Mouse (Mus musculus) gastrocnemius, postnatal 10 days (tissue): Measurements from ENCODE around the gene Mettl14. TPM values are rescaled to one million over a fixed set of nuclear protein-coding genes. Genes with fewer than 3 reads are reported as not detected.
"Not testable (repeated sequence)": the region's sequence is repeated elsewhere in the genome, so short reads cannot be mapped to it uniquely, and the experiment has no call there.

Experiments
- DNase-seq: peaks from one replicate; pipeline ENCODE4 v3.0.0; 2021; ENCODE audit warnings: mixed read lengths
- total RNA-seq, 2 experiments: library from RNA; stranded (reverse); gene quantifications; 2 replicates each; pipeline ENCODE4 v1.2.3; 2021

Gene Mettl14
- total RNA-seq, 2 experiments from 2014 or later: 9.8 to 11.5 TPM

- DNase-seq: not testable (repeated sequence)
Observed at GRCm38 (mm10) chr3:123366820-123367219, 19.1 kb downstream of the Mettl14 start.

GRCm38 (mm10) chr3:123356377-123356991 lies 29.4 kb downstream of the Mettl14 start:
- no peak for DNase-seq

GRCm38 (mm10) chr3:123354388-123354787 lies 31.5 kb downstream of the Mettl14 start:
- DNase-seq: no peak

DNA sequence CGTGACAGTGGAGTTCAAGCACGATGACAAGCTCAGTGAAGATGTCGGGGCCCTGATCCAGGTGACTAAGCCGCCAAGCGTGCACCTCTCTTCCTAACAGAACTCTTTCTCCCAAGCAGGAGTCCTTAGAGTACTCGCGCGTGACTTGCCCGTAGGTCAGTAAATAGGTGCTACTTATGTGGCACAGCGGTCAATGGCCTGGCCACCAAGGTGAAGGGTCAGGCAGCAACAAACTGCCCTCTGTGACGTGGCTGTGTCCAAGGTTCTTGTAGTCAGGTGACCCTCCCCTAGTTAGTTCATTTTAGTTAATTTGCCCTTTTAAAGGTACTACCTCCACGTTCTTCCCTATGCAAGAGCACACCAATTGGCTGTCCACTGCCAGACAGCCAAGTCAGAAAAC lies 32.2 kb downstream of the Mettl14 start:
- DNase-seq: no peak

- DNase-seq: peak; percentile 26
Observed at GRCm38 (mm10) chr3:123353183-123353582, 32.7 kb downstream of the Mettl14 start.

DNA sequence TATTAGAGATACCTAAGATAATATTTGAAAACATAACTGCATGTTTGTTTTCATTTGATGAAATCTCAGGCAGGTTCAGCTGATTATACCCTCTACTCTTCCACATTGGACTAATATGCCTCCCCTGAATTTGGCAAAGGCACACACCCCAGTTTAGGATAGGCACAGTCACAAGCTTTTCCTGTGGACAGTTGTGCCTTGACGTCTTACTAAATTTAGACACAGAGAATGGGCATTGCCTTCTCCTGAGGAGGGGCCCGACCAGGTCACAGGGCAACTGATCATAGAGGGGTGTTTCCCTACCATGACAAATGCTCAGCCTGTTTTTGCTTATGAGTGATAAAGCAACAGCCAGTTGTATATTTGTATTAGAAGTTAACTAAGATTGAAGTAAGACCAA lies 34.4 kb downstream of the Mettl14 start:
- no peak for DNase-seq

GRCm38 (mm10) chr3:123350602-123351001 lies 35.3 kb downstream of the Mettl14 start:
- no peak for DNase-seq

DNA sequence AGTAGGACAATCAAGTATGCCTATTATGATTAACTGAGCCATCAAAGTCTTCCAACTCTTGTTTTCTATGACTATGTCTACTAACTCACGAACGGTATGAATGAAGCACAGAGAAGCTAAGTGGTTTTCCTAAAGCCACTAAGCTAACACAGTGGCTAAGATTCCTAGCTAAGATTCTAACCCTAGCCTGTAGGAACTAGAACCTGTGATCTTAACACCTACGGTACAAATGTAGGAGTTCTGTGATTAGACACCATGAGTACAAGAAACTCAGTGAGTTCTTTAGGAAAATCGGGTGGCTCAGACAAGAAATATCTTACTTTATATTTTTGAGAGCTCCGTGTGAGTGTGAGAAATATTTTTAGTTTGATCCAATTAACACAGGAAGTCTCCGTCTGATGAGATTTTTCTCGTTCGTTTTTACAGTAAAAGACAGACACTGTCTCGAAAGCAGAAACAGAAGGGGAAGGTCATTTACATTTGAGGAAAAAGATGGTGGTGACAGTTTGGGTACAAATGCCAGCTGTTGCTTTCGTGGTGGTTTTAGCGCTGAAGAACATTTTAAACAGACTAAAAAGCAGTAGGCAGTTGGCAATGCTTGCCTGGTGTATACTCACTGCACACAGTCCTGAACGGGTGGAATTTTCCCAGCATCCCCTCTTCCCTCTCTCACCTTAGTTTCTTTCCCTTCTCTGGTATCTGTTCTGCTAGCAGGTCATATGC lies 37.7 kb downstream of the Mettl14 start:
- no peak for DNase-seq

DNA sequence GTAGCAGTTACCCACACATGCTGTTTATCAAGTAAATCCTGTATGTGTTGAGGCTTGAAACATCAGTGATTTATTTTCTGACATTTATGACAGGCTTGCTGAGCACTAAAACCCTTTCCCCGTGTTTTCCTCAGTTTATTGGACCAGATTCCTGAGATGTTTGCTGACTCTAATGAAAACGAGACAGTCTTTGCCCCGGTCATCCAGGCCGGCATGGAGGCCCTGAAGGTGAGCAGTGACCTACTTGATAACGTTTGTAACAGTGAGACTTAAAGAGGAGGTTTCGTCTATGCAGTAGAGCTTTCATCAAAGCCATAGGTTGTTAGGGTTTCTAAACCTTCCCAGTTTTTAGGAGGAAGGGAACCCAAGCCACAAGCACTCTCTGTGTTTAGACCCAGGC lies 42.2 kb downstream of the Mettl14 start:
- DNase-seq: no peak

DNA sequence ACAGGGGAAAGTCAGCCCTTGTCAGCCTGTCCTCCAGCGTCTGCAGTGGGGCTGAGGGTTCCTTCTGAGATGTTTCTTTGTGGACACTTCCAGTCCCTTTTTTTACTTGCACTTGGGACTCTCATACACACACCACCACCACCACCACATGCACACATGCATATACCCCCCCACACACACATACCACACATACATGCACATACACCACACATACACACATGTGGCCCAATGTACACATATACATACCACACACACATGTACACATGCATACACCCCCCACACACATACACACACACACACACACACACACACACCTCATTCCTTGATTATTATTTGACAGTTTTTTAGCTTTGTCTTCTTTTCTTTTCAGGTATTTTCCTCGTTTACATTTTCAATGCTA lies 44.9 kb downstream of the Mettl14 start:
- no peak for DNase-seq

DNA sequence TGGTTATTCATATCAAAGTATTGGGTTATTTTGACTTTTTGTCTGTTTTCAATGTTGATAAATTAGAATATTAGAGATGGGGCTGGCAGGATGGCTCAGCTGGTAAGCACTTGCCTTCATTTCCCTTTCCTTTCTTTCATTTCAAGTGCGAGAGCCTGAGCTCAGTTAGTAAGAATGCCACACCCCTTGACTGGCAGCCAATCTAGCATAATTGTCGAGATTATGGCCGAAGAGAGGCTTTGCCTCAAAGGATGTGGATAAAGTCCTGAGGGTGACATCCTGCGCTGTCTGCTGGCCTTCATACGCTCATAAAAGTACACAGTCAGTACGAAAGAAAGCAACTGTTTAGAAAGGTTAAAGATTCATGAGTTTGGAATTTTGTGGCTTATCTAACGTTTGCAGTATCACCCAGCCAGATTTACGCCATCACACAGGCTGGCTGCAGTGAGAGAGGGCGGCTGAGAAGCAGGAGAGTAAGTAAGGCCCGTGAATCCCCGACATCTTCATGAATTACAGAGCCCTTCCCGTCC lies 47.2 kb downstream of the Mettl14 start:
- DNase-seq: no peak

- no peak for DNase-seq
Observed at GRCm38 (mm10) chr3:123337853-123338252, 48.1 kb downstream of the Mettl14 start.

DNA sequence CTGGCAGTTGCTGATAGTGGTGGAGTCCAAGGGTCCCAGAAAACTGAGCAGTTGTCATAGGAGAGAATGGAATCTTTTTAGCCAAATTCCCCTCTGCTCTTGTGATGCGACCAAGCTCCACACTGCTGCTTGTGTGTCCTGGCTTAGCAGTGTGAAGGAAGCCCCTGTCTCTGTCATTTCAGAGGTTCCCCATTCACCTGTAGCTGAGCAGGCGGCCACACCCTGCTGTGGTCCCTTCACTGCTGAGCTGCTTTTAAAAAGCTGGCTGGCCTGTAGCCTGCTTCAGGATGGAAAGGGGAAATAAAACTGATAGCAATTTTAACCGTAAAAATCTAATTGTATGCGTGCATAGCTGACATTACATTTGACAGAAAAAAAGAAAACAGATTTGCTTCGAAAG lies 49.0 kb downstream of the Mettl14 start:
- DNase-seq: no peak

DNA sequence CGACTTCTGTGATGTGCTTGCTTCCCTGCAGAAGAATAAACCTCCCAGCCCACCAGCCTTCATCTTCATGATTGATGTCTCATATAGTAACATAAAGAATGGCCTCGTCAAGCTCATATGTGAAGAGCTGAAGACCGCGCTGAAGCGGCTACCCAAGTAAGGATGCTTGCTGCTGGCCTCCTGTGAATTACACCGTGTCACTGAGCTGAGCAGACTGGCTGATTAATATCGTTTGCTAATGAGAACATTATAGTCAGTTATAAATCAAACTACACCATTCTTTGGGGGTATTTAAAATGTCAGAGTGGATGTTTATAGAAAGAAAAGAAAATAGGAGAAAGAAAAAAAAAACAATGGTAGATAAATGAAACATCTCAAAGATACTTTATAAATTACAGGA lies 49.5 kb downstream of the Mettl14 start:
- no peak for DNase-seq

- no peak for DNase-seq
Observed at GRCm38 (mm10) chr3:123335480-123335879, 50.4 kb downstream of the Mettl14 start.

GRCm38 (mm10) chr3:123334947-123335346 lies 51.0 kb downstream of the Mettl14 start:
- no peak for DNase-seq

DNA sequence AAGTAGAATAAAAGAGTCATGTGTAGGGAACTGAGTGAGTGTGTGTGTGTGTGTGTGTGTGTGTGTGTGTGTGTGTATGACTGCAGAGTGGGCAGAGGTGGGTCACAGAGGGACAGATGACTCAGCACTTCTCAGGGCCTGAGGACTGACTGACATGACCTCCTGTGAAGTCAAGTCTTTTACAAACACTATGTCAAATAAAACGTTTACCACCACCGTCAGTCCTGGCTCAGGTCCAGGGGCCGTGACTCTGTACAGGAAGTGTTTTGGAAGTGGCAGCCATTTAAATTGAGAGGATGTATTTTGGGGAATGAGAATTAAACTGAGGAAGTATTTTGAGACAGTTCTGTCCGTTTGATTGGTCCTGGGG lies 52.9 kb downstream of the Mettl14 start:
- peak; percentile 21 for DNase-seq

DNA sequence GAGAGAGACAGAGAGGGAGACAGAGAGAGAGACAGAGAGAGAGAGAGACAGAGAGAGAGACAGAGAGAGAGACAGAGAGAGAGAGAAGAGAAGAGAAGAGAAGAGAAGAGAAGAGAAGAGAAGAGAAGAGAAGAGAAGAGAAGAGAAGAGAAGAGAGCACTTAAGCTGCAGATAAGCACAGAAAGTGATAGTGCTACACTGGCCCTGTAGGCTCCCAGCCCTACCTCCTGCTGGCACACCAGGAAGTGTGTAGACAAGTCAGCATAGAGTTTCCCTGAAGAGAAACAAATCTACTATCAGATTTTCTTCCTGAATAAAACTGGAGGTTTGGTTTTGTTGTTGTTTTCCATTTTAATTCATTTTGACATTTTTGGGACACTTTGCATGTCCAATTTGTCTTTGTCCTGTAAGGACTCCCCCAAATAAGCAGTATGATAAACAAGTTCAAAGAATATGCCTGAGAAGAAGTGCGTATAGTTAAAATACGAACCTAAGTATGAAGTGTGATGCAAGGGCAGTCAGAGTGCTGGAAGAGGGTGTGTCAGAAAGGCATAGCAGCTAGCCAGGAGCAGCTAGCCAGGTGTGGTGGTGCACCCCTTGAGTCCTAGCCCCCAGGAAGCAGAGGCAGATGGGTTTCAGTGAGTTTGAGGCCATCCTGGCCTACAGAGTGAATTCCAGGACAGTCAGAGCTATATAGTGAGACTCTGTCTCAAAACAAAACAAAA lies 53.4 kb downstream of the Mettl14 start:
- no peak for DNase-seq

DNA sequence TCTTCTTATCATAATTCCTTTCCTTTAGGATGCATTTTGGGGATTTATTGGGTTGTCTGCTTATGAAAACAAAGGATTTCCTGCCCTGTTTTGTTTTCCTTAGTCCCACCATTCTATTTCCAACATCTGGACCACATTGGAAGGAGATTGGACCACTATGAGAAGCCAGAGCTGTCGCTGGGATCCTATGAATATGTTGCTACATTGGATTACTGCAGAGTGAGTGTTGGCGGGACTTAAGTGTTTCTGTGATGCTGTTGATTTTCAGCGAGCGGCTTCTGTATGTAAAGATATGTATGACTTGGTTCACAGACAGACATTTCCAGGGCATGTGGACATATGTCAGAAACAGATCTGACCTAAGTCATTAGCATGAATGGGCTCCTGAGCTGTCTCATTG lies 55.7 kb downstream of the Mettl14 start:
- no peak for DNase-seq

- DNase-seq: peak; percentile 62
Observed at GRCm38 (mm10) chr3:123329251-123329650, 56.7 kb downstream of the Mettl14 start.

GRCm38 (mm10) chr3:123324326-123324725 lies 61.6 kb downstream of the Mettl14 start:
- no peak for DNase-seq

GRCm38 (mm10) chr3:123322147-123322546 lies 63.8 kb downstream of the Mettl14 start:
- no peak for DNase-seq

DNA sequence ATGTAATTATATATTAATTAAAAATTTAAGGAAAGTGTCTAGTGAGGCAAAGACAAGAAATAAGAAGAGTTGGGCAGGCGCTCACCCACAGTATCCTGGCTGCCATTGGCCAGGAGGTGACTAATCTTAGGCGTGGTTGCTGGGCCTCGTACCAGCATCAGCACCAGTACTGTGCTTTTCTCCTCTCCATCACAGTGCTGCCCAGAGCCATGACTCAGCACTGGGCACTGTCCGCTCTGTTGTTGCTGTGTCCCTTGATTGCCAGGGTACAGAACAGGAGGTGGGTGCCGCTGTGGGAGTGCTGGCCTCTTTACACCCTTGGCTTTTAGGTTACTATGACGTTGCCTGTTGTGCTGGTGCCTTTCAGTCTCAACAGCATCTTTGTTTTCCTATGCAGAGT lies 64.3 kb downstream of the Mettl14 start:
- DNase-seq: peak; percentile 13
